Mouse (Mus musculus): ENCODE results near the gene Idh2.

GRCm38 (mm10) chr7:80094481-80094880 is 20.7 kb downstream of the Idh2 start:
- TF ChIP-seq CTCF (IDR thresholded peaks at IDR 0.05; ENCODE audit: extremely low read depth, insufficient read depth, low read length) (no peak), POLR2A (IDR thresholded peaks at IDR 0.05; ENCODE audit: extremely low read depth, insufficient read depth, low read length) (no peak)
